Mouse (Mus musculus) liver, embryonic 11.5 days (tissue): ENCODE measurements around the gene Usp27x. TPM values are rescaled to one million over a fixed set of nuclear protein-coding genes. Genes with fewer than 3 reads are reported as not detected.

Source experiments
- ATAC-seq: fragments of 200-750 bp; cut with Nextera tagmentation; replicated peaks from 2 replicates; pipeline ENCODE4 v1.8.0; 2017; ENCODE audit warnings: moderate number of reproducible peaks, mild to moderate bottlenecking, moderate TSS enrichment, moderate library complexity; ENCODE audit not compliant: low FRiP score
- DNase-seq: peaks from one replicate; pipeline ENCODE4 v3.0.0-alpha.2; 2017; ENCODE audit warnings: low spot score
- H3K27ac ChIP-seq: fragments of 300-500 bp; sonication (generic); 2 replicates; pipeline ENCODE4 v1.5.1; 2014; ENCODE audit warnings: mild to moderate bottlenecking, low read depth, low read length, control low read depth
- H3K27me3 ChIP-seq: fragments of 300-500 bp; sonication (generic); replicated peaks from 2 replicates; pipeline ENCODE4 v1.6.1; 2014; ENCODE audit warnings: low read length, mixed read lengths; ENCODE audit not compliant: control insufficient read depth, insufficient read depth
- H3K36me3 ChIP-seq: fragments of 300-500 bp; sonication (generic); 2 replicates; pipeline ENCODE4 v1.6.1; 2014; ENCODE audit warnings: mild to moderate bottlenecking, low read length, moderate library complexity, mixed read lengths; ENCODE audit not compliant: control insufficient read depth, insufficient read depth
- H3K4me1 ChIP-seq: fragments of 300-500 bp; sonication (generic); replicated peaks from 2 replicates; pipeline ENCODE4 v1.6.1; 2014; ENCODE audit warnings: low read length, mixed read lengths; ENCODE audit not compliant: control insufficient read depth, insufficient read depth
- H3K4me2 ChIP-seq: fragments of 300-500 bp; sonication (generic); 2 replicates; pipeline ENCODE4 v1.6.1; 2014; ENCODE audit warnings: mild to moderate bottlenecking, control low read depth, moderate library complexity
- H3K4me3 ChIP-seq: fragments of 300-500 bp; sonication (generic); 2 replicates; pipeline ENCODE4 v1.5.1; 2014; ENCODE audit warnings: low read depth, low read length, control low read depth
- H3K9ac ChIP-seq: fragments of 300-500 bp; sonication (generic); 2 replicates; pipeline ENCODE4 v1.6.1; 2014; ENCODE audit warnings: low read depth, low read length, control low read depth
- H3K9me3 ChIP-seq: fragments of 300-500 bp; sonication (generic); 2 replicates; pipeline ENCODE4 v1.6.1; 2016; ENCODE audit warnings: low read length, inconsistent platforms, mixed read lengths; ENCODE audit not compliant: control insufficient read depth
- whole genome bisulfite sequencing: fragments of 180-500 bp; shearing (Covaris S2); extraction: QIAGEN DNeasy Blood & Tissue Kit; methylation state at CpG from one replicate; pipeline ENCODE4 v1.1.7; 2014; 5-methylcytosine and 5-hydroxymethylcytosine counted together
- polyA plus RNA-seq: library from polyadenylated mRNA; unstranded; fragments of >200 nt; fragmentation: Nextera tagmentation; extraction: Ambion mirVana; gene quantifications from 2 replicates; pipeline ENCODE4 v1.2.1, GENCODE M21; 2014

Usp27x gene
- 0.21 and 0.26 TPM in 2 replicates for polyA plus RNA-seq

DNA sequence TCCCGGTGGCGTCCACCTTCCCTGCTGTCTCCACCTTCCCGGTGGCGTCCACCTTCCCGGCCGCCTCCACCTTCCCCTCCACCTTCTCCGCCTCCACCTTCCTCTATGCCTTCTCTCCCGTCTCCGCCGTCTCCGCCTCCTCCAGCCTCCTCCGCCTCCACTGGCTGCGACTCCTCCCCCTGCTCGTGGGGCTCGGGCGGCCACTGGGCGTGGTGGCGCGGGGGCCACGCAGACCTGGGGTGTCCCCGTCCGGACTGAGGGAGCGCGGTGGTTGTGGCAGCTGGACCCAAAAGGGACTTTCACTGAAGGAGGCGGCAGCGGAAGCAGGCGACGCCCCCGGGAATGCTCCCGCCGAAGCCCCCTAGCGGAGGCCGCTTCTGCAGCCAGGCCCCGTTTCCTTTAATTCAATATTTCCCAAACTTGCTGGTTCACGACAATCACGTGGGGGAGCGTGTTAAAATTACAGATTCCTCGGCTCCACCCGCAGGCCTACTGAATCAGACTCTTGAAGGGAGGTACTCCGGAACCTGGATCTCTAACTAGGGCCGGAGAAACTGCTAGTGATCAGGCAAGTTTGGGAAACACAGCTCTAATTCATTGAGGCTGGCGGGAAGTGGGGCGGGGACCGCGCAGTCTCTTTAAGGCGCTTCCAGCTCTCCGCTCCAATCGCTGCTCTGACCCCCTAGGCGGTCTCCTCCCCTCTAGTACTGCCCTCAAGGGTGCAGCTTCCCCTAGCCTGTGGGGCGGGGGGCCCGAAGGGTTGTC, at the start of gene Usp27x:
TSS of gene Usp27x (minus strand) at position 115 of the 765 bp plus-strand sequence.
- peak; percentile 77 for DNase-seq
- 11% methylated on average over 39 of the region's 51 CpGs for WGBS
- peak within 1 kb of the TSS; percentile 48; the same call in 1 of the 2 replicates for H3K27ac ChIP-seq

DNA sequence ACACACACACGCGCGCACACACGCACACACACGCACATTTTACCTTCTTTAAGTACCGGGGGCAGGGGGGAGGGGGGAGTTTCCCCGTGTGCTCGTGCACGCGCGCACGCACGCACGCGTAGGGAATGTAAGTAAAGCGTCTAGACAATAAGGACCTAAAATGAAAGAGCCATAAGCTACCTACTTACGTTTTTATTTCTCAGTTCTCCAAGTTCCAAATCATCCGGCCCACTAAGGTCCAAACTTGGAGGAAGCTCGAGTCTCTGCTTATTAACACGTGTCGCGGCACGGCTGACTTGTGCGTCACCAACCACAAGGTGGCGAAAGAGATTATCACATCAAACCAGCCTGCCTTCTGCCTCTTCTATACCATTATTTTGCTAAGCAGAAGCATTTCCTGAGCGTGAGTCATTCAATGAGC, 47.1 kb upstream of the Usp27x start:
- ATAC-seq (peak; percentile 71; the same call in 1 of the 2 replicates), DNase-seq (peak; percentile 39)
- WGBS: 13% methylated on average over 26 of the region's 26 CpGs
- peak overlapping the region; percentile 58 for H3K4me3 ChIP-seq
- no peaks in the 10 kb centered on the region for H3K9me3 ChIP-seq
- H3K4me1 ChIP-seq: no peaks in the 10 kb centered on the region; the same call in none of the 2 replicates
- no peak overlapping the region for H3K27ac ChIP-seq
- no peaks in the 10 kb centered on the region for H3K36me3 ChIP-seq
- H3K9ac ChIP-seq: peak overlapping the region; percentile 65
- H3K27me3 ChIP-seq: no peaks in the 10 kb centered on the region
- peak overlapping the region; percentile 61 for H3K4me2 ChIP-seq

More for the DNA sequence above, at the start of gene Usp27x:
- Histone ChIP-seq H3K27me3 (no peaks in the 10 kb centered on the region), H3K4me2 (peak within 1 kb of the TSS; percentile 85), H3K4me3 (peak within 1 kb of the TSS; percentile 60), H3K36me3 (no peaks in the 10 kb centered on the region), H3K9me3 (no peaks in the 10 kb centered on the region), H3K9ac (peak within 1 kb of the TSS; percentile 56), H3K4me1 (peaks cover 3% of the 10 kb centered on the region; the same call in 1 of the 2 replicates)
- peak; percentile 85 for ATAC-seq

DNA sequence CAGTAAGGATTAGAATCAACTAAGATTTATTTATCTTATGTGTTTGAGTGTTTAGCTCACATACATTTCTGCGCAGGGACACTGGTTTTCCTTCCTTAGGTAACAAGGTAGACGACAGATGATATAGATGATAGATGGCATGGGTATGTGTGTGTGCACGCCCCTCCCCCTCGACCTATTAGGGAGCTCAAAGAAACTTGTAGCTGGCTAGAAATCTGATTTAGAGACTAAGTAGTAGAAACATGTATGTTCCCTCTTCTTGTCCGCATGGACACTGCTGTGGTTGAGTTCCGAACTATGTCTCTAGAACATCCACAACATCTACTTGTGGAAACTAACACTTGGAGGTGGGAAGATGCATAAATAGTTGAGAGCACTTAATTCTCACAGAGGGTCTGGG, 46.5 kb upstream of the Usp27x start:
- Histone ChIP-seq H3K4me2 (peak overlapping the region; percentile 61), H3K4me1 (no peaks in the 10 kb centered on the region; the same call in none of the 2 replicates), H3K27me3 (no peaks in the 10 kb centered on the region), H3K4me3 (peak overlapping the region; percentile 58), H3K27ac (no peak overlapping the region), H3K9me3 (no peaks in the 10 kb centered on the region), H3K36me3 (no peaks in the 10 kb centered on the region), H3K9ac (peak overlapping the region; percentile 65)
- DNase-seq (no peak), ATAC-seq (no peak)
- WGBS: 55% methylated on average over 6 of the region's 6 CpGs

DNA sequence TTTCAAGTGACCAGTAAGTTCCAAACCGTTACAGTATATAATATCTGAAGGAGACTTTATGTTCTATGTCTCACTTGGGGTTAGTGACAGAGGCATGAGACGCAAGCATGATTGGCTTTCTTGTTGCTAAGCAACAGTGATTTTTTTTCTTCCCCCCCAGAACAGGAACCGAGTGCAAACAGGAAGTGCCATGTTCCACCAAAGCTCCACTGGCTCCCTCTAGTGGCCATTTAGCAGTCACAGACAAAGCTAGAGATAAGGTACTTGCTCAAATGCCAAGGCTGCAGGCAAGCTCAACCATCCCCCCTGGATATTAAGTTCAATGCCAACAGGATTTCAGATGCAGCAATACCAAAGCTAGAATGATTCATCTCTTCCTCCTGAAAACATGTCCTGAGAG, 45.4 kb upstream of the Usp27x start:
- DNase-seq (no peak), ATAC-seq (peak; percentile 70)
- no peak overlapping the region for H3K9ac ChIP-seq
- no peaks in the 10 kb centered on the region for H3K9me3 ChIP-seq
- WGBS: 28% methylated on average over 3 of the region's 3 CpGs
- H3K4me1 ChIP-seq: no peaks in the 10 kb centered on the region; the same call in none of the 2 replicates
- H3K27ac ChIP-seq: no peak overlapping the region
- H3K36me3 ChIP-seq: no peaks in the 10 kb centered on the region
- no peak overlapping the region for H3K4me3 ChIP-seq
- H3K27me3 ChIP-seq: no peaks in the 10 kb centered on the region
- H3K4me2 ChIP-seq: no peak overlapping the region

DNA sequence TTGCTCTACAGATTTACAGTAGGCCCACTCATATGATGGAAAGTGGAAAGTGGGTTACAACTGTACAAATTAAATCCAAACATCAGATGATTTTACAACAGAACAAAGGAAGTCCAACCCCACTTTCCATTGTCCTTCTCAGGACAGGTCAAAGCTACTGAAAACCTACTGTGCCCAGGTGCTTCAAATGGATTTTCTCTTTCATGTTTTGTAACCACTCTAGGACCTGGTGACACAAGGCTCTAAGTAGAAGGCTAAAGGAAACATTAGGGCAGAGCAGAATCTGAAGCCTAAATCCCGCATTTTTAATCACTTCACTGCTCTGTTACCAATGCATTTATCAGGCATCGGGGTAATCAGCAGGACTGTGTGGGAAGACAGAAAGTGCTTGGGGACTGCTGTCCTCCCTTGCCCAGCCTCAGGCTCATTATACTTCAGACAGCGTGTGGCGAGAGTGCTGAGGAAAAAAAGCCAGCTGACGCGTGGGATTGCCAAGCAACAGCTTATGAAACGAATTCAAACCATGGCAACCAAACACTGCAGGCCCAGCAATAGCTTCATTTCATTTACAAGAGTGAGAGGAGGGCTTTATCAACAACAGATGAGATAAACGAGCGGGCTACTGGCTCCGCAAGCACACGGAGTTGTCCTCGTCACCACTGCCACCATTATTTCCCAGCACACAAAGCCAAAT, 40.7 kb upstream of the Usp27x start:
- 68% methylated on average over 12 of the region's 12 CpGs for WGBS
- Histone ChIP-seq H3K9ac (no peak overlapping the region), H3K4me3 (no peak overlapping the region), H3K9me3 (no peaks in the 10 kb centered on the region), H3K4me1 (no peaks in the 10 kb centered on the region), H3K27me3 (no peaks in the 10 kb centered on the region), H3K4me2 (no peak overlapping the region), H3K36me3 (no peaks in the 10 kb centered on the region), H3K27ac (no peak overlapping the region)
- no peak for ATAC-seq
- DNase-seq: no peak

DNA sequence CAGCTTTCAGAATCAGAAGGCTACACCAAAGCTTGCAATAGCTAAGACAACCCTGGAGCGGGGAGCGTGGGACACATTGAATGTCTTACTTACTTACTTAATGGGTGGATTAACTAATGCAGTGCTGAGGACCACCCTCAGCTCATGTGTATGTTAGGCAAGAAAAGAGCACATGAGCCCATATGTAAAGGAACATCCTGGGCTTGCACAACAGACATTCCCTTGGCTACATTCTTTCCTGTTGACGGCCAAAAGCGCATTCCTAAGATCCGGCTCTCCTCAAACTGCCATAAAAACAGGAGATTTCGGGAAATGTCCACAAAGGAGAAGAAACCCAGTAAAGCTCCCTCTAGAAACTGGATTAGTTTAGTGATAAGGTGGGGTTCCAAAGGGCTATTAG, 39.7 kb upstream of the Usp27x start:
- H3K4me1 ChIP-seq: no peaks in the 10 kb centered on the region
- no peaks in the 10 kb centered on the region for H3K27me3 ChIP-seq
- no peaks in the 10 kb centered on the region for H3K9me3 ChIP-seq
- H3K9ac ChIP-seq: no peak overlapping the region
- ATAC-seq: no peak
- no peak for DNase-seq
- 70% methylated on average over 6 of the region's 6 CpGs for WGBS
- no peak overlapping the region for H3K4me3 ChIP-seq
- no peak overlapping the region for H3K27ac ChIP-seq
- no peak overlapping the region for H3K4me2 ChIP-seq
- H3K36me3 ChIP-seq: no peaks in the 10 kb centered on the region

DNA sequence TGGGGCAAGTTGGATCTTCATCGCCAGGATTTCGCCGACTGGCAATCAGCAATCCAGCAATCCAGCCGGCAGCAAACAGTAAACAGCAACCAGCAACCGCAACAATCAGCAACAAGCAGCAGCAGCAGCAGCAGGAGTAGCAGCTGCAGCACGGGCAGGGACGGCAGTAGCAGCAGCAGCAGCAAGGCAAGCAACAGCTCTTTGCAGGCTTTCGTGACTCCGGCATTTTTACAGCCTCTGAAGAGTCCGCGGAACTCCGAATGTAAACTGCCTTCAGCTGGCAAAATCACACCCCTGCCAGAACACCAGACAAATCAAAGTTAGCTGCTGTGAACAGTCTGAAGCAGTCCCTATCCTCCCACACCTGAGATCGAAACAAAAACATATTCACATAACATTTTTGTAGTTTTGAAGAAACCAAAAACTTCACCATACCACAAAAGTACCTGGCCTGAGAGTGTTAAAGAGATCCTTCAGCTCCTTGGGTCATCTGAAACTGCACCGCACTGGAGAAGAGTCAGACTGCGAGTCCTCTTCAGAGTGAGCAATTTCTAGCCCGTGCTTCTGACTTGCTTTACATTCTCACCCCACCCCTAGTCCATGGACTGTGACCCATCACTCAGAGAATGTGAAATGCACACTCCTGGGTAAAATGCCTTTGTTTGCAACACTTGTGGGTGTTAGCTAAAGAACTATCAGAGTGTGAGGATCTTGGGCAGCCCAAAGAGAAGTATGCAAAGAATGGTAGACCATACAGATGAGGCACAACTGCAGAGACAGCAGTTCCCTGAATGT, 36.8 kb upstream of the Usp27x start:
- Histone ChIP-seq H3K4me3 (no peak overlapping the region), H3K9me3 (no peaks in the 10 kb centered on the region), H3K27ac (no peak overlapping the region), H3K36me3 (no peaks in the 10 kb centered on the region), H3K9ac (no peak overlapping the region), H3K27me3 (no peaks in the 10 kb centered on the region), H3K4me1 (no peaks in the 10 kb centered on the region), H3K4me2 (no peak overlapping the region)
- DNase-seq: no peak
- no peak for ATAC-seq
- 82% methylated on average over 16 of the region's 16 CpGs for WGBS

DNA sequence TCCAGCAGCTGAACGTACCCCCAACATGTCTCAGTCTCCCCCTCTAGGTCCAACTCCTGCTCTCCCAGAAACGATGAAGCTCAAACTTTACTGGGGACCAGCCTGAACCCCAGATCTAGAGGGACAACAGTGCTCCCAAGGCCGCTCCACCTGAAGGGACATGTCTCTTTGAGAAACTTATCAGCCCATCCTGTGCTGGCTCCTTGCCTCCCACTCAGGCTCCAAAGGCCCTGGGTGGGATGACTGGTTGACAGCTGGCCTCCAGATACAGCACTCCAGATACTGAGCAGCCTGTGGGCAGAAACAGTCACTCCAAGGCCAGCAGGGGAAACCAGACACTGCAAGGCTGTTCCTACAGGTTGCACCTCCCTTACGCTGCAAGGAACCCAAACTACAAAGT, 956 bp upstream of the Usp27x start:
- H3K4me1 ChIP-seq: peaks cover 3% of the 10 kb centered on the region; the same call in 1 of the 2 replicates
- no peaks in the 10 kb centered on the region for H3K36me3 ChIP-seq
- no peak overlapping the region for H3K27ac ChIP-seq
- no peaks in the 10 kb centered on the region for H3K9me3 ChIP-seq
- no peak overlapping the region for H3K9ac ChIP-seq
- DNase-seq: no peak
- no peaks in the 10 kb centered on the region for H3K27me3 ChIP-seq
- 38% methylated on average over 4 of the region's 4 CpGs for WGBS
- H3K4me3 ChIP-seq: peak overlapping the region; percentile 60
- H3K4me2 ChIP-seq: peak overlapping the region; percentile 85
- peak; percentile 11; the same call in 1 of the 2 replicates for ATAC-seq
